Mouse (Mus musculus) ES-Bruce4 (cell line): ENCODE results near the gene Ccdc85a.

Experiments
- CTCF ChIP-seq: IDR thresholded peaks from one replicate; pipeline ENCODE4 v1.8.1; 2011; ENCODE audit warnings: low read depth, low read length
- EP300 ChIP-seq: IDR thresholded peaks from 2 replicates; pipeline ENCODE4 v1.6.1; 2011; ENCODE audit warnings: low read depth, low read length; ENCODE audit not compliant: insufficient read depth
- POLR2A ChIP-seq: IDR thresholded peaks from one replicate; pipeline ENCODE4 v1.8.1; 2011; ENCODE audit warnings: low read length; ENCODE audit not compliant: insufficient read depth

GRCm38 (mm10) chr11:28477088-28477487, 107.0 kb downstream of the Ccdc85a start:
- no peak for TF ChIP-seq CTCF
- no peak for TF ChIP-seq POLR2A
- no peak for TF ChIP-seq EP300
